Comparison of ENCODE assay signal across 36 mouse cellular contexts in the genomic region with DNA sequence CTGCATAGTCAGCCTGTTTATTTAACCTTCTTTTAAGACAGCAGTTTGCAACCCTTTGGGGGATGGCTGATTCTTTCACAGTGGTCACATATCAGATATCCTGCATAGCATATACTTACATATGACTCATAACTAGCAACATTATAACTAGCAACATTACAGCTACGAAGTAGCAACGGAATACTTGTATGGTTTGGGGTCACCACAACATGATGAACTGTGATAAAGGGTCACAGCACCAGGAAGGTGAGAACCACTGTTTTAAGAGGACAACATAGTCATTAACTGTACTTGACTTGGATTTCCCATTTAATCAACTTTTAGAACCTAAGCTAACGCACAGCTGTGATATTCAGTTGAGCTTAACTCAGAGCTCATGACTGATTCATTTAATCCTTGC. TPM values are rescaled to one million over a fixed set of nuclear protein-coding genes. Genes with fewer than 3 reads are reported as not detected.
DNase-seq lines count a peak whose midpoint lies in the region; ATAC-seq lines count a peak whose summit lies in the region.
"Had no signal": no experiment of that assay in that cellular context is flagged by ENCODE, and none has a peak within 500 bp of the region (broad histone marks: within the 10 kb centered on the region; RNA-seq: fewer than 3 reads in every experiment).

No protein-coding gene starts in this region.

- no peaks in the 10 kb centered on the region for H3K9me3 ChIP-seq in midbrain, embryonic 13.5 days
- H3K9me3 ChIP-seq: embryonic facial prominence, embryonic 10.5 days; embryonic facial prominence, embryonic 13.5 days; forebrain, embryonic 12.5 days; forebrain, embryonic 15.5 days; G1E; heart, embryonic 10.5 days; heart, embryonic 13.5 days; hindbrain, embryonic 12.5 days; hindbrain, embryonic 15.5 days had no signal

- WGBS in midbrain, embryonic 13.5 days = 94% methylated on average over 3 of the region's 3 CpGs

- no peak overlapping the region for H3K27ac ChIP-seq in midbrain, embryonic 13.5 days
- H3K27ac ChIP-seq: embryonic facial prominence, embryonic 10.5 days; embryonic facial prominence, embryonic 13.5 days; forebrain, embryonic 12.5 days; forebrain, embryonic 15.5 days; gastrocnemius, adult 2 months; heart, adult 2 months; heart, embryonic 10.5 days; heart, embryonic 13.5 days; hindbrain, embryonic 12.5 days; hindbrain, embryonic 15.5 days had no signal

- no peaks in the 10 kb centered on the region for H3K36me3 ChIP-seq in midbrain, embryonic 13.5 days
- H3K36me3 ChIP-seq: embryonic facial prominence, embryonic 10.5 days; embryonic facial prominence, embryonic 13.5 days; forebrain, embryonic 12.5 days; forebrain, embryonic 15.5 days; G1E; heart, embryonic 10.5 days; heart, embryonic 13.5 days; hindbrain, embryonic 12.5 days; hindbrain, embryonic 15.5 days had no signal

- H3K4me3 ChIP-seq in midbrain, embryonic 13.5 days (replicated peaks) = no peak overlapping the region
- H3K4me3 ChIP-seq: embryonic facial prominence, embryonic 10.5 days; embryonic facial prominence, embryonic 13.5 days; erythroblast, embryonic 14.5 days; forebrain, embryonic 12.5 days; forebrain, embryonic 15.5 days; gastrocnemius, adult 2 months; heart, adult 2 months; heart, embryonic 10.5 days; heart, embryonic 13.5 days; hindbrain, embryonic 12.5 days; hindbrain, embryonic 15.5 days had no signal

- H3K4me2 ChIP-seq in midbrain, embryonic 13.5 days (replicated peaks) = no peak overlapping the region
- H3K4me2 ChIP-seq: embryonic facial prominence, embryonic 13.5 days; forebrain, embryonic 12.5 days; forebrain, embryonic 15.5 days; heart, embryonic 13.5 days; hindbrain, embryonic 12.5 days; hindbrain, embryonic 15.5 days had no signal

- peak; percentile 28 for DNase-seq in heart, adult 11 months
- DNase-seq in heart, postnatal 36 days = no peak
- peak; percentile 64 for DNase-seq in CD4-positive, CD25-positive, alpha-beta regulatory T cell, adult 2 months (ENCODE audit: low read depth, low spot score)
- peak; percentile 89 for DNase-seq in induced T-regulatory cell, adult 2 months (ENCODE audit: low read depth)
- DNase-seq in layer of hippocampus, adult 8-10 months (ENCODE audit: low spot score in 2 of 2) = no peak
- no peak for DNase-seq in cerebellum, postnatal 10 days
- DNase-seq: adrenal gland, adult 2 months; adrenal gland, postnatal 14 days; B cell, adult 2 months; cerebellum, adult 11 months; cerebellum, adult 2 months; cerebellum, adult 9-11 months; cerebellum, postnatal 36 days; embryo, embryonic 11 days; gastrocnemius, adult 2 months; gastrocnemius, postnatal 25 days; heart, adult 2 months; heart, postnatal 14 days had no signal

- no peaks in the 10 kb centered on the region for H3K4me1 ChIP-seq in midbrain, embryonic 13.5 days (replicated peaks)
- H3K4me1 ChIP-seq: embryonic facial prominence, embryonic 10.5 days; forebrain, embryonic 12.5 days; hindbrain, embryonic 12.5 days; hindbrain, embryonic 15.5 days had no signal

- ATAC-seq in monocyte, adult 5-6 weeks (replicated peaks; ENCODE audit: insufficient number of reproducible peaks, low FRiP score, low TSS enrichment, poor library complexity, severe bottlenecking) = peak; percentile 38; the same call in 1 of the 2 replicates
- ATAC-seq in midbrain, embryonic 13.5 days = no peak
- ATAC-seq: forebrain, embryonic 15.5 days; intestine, embryonic 16.5 days; Patski had no signal

- H3K27me3 ChIP-seq in midbrain, embryonic 13.5 days = 0 out of 2 replicates have a peak, but pooled peaks cover 3% of the 10 kb centered on the region
- H3K27me3 ChIP-seq: CH12.LX; embryonic facial prominence, embryonic 13.5 days; forebrain, embryonic 12.5 days; forebrain, embryonic 15.5 days; heart, embryonic 13.5 days; hindbrain, embryonic 12.5 days; hindbrain, embryonic 15.5 days; Patski had no signal

- intact Hi-C loops in heart, postnatal 36 days (cut with DNase I) = no loop called here

- H3K9ac ChIP-seq in midbrain, embryonic 13.5 days (replicated peaks) = no peak overlapping the region
- H3K9ac ChIP-seq: embryonic facial prominence, embryonic 13.5 days; forebrain, embryonic 12.5 days; forebrain, embryonic 15.5 days; heart, embryonic 13.5 days; hindbrain, embryonic 12.5 days; hindbrain, embryonic 15.5 days had no signal

RNA-seq across cellular contexts. Expression of a gene that starts 14.2 kb away (rescaled TPM):
- 10 to 100 TPM; 49.5 to 58.9 TPM for total RNA-seq in heart, postnatal 36 days (2021)
- total RNA-seq in monocyte, adult 5-6 weeks (2017) = 1,014 to 1,366 TPM (median 1,192 TPM) in 3 replicates
- total RNA-seq in layer of hippocampus, adult 8-10 months (2022) = 10 to 100 TPM; 20.6 to 30.4 (median 25.0) TPM
- 19.0 and 20.3 TPM in 2 replicates for polyA plus RNA-seq in midbrain, embryonic 13.5 days (2015; fragmentation: Nextera tagmentation; extraction: Ambion mirVana)

RNA-seq across cellular contexts. Expression of a gene that starts 44.2 kb away (rescaled TPM):
- not detected for total RNA-seq in heart, postnatal 36 days (2021)
- total RNA-seq in monocyte, adult 5-6 weeks (2017) = 1.0 to 1.4 TPM in 2 of 3 replicates, not detected in the other
- total RNA-seq in layer of hippocampus, adult 8-10 months (2022) = not detected
- polyA plus RNA-seq in midbrain, embryonic 13.5 days (2015; fragmentation: Nextera tagmentation; extraction: Ambion mirVana) = not detected in 2 replicates
- total RNA-seq: adrenal gland, adult 2 months; adrenal gland, postnatal 4 days; gastrocnemius, adult 2 months; gastrocnemius, postnatal 25 days; heart, adult 2 months; heart, postnatal 14 days had no signal
- polyA plus RNA-seq: adrenal gland, adult 2 months; cerebellum, adult 2 months; cortical plate, adult 2 months; embryonic facial prominence, embryonic 10.5 days; embryonic facial prominence, embryonic 13.5 days; erythroblast, embryonic 14.5 days; forebrain, embryonic 12.5 days; forebrain, embryonic 15.5 days; G1E; heart, adult 2 months; heart, embryonic 10.5 days; heart, embryonic 13.5 days; heart, embryonic 16.5 days; hindbrain, embryonic 12.5 days; hindbrain, embryonic 15.5 days; intestine, embryonic 16.5 days; Patski had no signal

Comparison
In these comparisons a context has a peak if more than half of its experiments do, and no peak if none do; other contexts are left out.
1. DNase-seq: peak in heart, adult 11 months (single experiment), CD4-positive, CD25-positive, alpha-beta regulatory T cell, adult 2 months (single experiment) and induced T-regulatory cell, adult 2 months (single experiment); none in heart, postnatal 36 days (0 of 2), layer of hippocampus, adult 8-10 months (0 of 2) and cerebellum, postnatal 10 days (0 of 2).
2. RNA of a gene that starts 14.2 kb away (total RNA-seq): 1,014 to 1,366 TPM in monocyte, adult 5-6 weeks; 49.5 to 58.9 TPM in heart, postnatal 36 days and 20.6 to 30.4 TPM in layer of hippocampus, adult 8-10 months; every median in the first group is over 10 times any median in the second.